Mouse (Mus musculus) midbrain, embryonic 16.5 days (tissue): ENCODE data around the gene Cep41. TPM values are rescaled to one million over a fixed set of nuclear protein-coding genes. Genes with fewer than 3 reads are reported as not detected.

Experiments
- ATAC-seq: fragments of 200-750 bp; cut with Nextera tagmentation; 2 replicates; pipeline ENCODE4 v1.8.0; 2017; ENCODE audit warnings: moderate TSS enrichment
- H3K27ac ChIP-seq: fragments of 300-500 bp; sonication (generic); 2 replicates; pipeline ENCODE4 v1.5.1; 2014; ENCODE audit warnings: mild to moderate bottlenecking, low read length, mixed read lengths
- H3K27me3 ChIP-seq: fragments of 300-500 bp; sonication (generic); 2 replicates; pipeline ENCODE4 v1.6.1; 2014; ENCODE audit warnings: low read depth, low read length, mixed read lengths; ENCODE audit not compliant: control insufficient read depth, insufficient read depth
- H3K36me3 ChIP-seq: fragments of 300-500 bp; sonication (generic); 2 replicates; pipeline ENCODE4 v1.6.1; 2014; ENCODE audit warnings: mild to moderate bottlenecking, low read length, moderate library complexity, mixed read lengths; ENCODE audit not compliant: control insufficient read depth, insufficient read depth
- H3K4me1 ChIP-seq: fragments of 300-500 bp; sonication (generic); 2 replicates; pipeline ENCODE4 v1.6.1; 2014; ENCODE audit warnings: mild to moderate bottlenecking, low read length, mixed read lengths; ENCODE audit not compliant: control insufficient read depth, insufficient read depth
- H3K4me2 ChIP-seq: fragments of 300-500 bp; sonication (generic); 2 replicates; pipeline ENCODE4 v1.6.1; 2014; ENCODE audit warnings: mild to moderate bottlenecking, low read length, mixed read lengths
- H3K4me3 ChIP-seq: fragments of 300-500 bp; sonication (generic); 2 replicates; pipeline ENCODE4 v1.5.1; 2014; ENCODE audit warnings: low read depth, mild to moderate bottlenecking, low read length, moderate library complexity, mixed read lengths
- H3K9ac ChIP-seq: fragments of 300-500 bp; sonication (generic); 2 replicates; pipeline ENCODE4 v1.6.1; 2014; ENCODE audit warnings: low read depth, low read length, mixed read lengths
- H3K9me3 ChIP-seq: fragments of 300-500 bp; sonication (generic); replicated peaks from 2 replicates; pipeline ENCODE4 v1.6.1; 2014; ENCODE audit warnings: mild to moderate bottlenecking, low read length, mixed read lengths; ENCODE audit not compliant: control insufficient read depth, poor library complexity, severe bottlenecking
- WGBS: fragments of 180-500 bp; shearing (Covaris S2); extraction: QIAGEN DNeasy Blood & Tissue Kit; methylation state at CpG from one replicate; pipeline ENCODE4 v1.1.7; 2014; 5-methylcytosine and 5-hydroxymethylcytosine counted together
- polyA plus RNA-seq: library from polyadenylated mRNA; unstranded; fragments of >200 nt; fragmentation: Nextera tagmentation; extraction: Ambion mirVana; gene quantifications from 2 replicates; pipeline ENCODE4 v1.2.1, GENCODE M21; 2015

The Cep41 gene
- polyA plus RNA-seq = 13.2 and 17.1 TPM in 2 replicates

GRCm38 (mm10) chr6:30693350-30693991, at the start of gene Cep41:
Gene Cep41, minus strand, starts transcription at chr6:30693749.
- Histone ChIP-seq H3K27me3 (no peaks in the 10 kb centered on the region), H3K4me1 (peaks cover 14% of the 10 kb centered on the region), H3K4me3 (peak within 1 kb of the TSS; percentile 56), H3K36me3 (no peaks in the 10 kb centered on the region), H3K4me2 (peak within 1 kb of the TSS; percentile 59), H3K9me3 (no peaks in the 10 kb centered on the region), H3K9ac (peak within 1 kb of the TSS; percentile 65), H3K27ac (peak within 1 kb of the TSS; percentile 94)
- under 1% methylated on average over 42 of the region's 52 CpGs for WGBS
- peak; percentile 99 for ATAC-seq

- peak overlapping the region; percentile 65 for H3K4me3 ChIP-seq
- peak overlapping the region; percentile 57 for H3K4me2 ChIP-seq
- peaks cover 19% of the 10 kb centered on the region for H3K36me3 ChIP-seq
- H3K27me3 ChIP-seq = no peaks in the 10 kb centered on the region
- ATAC-seq = no peak
- 52% methylated on average over 10 of the region's 10 CpGs for WGBS
- peaks cover 28% of the 10 kb centered on the region for H3K9me3 ChIP-seq
- peak overlapping the region; percentile 91 for H3K27ac ChIP-seq
- peak overlapping the region; percentile 64 for H3K9ac ChIP-seq
- peaks cover 13% of the 10 kb centered on the region for H3K4me1 ChIP-seq
Measured at GRCm38 (mm10) chr6:30739177-30739747, 45.7 kb upstream of the Cep41 start.

- H3K4me3 ChIP-seq = peak overlapping the region; percentile 65
- peak overlapping the region; percentile 91 for H3K27ac ChIP-seq
- H3K4me2 ChIP-seq = peak overlapping the region; percentile 57
- H3K27me3 ChIP-seq = no peaks in the 10 kb centered on the region
- WGBS = 46% methylated on average over 20 of the region's 20 CpGs
- peaks cover 18% of the 10 kb centered on the region for H3K4me1 ChIP-seq
- peaks cover 13% of the 10 kb centered on the region for H3K36me3 ChIP-seq
- no peak for ATAC-seq
- peak overlapping the region; percentile 84 for H3K9ac ChIP-seq
- peaks cover 28% of the 10 kb centered on the region for H3K9me3 ChIP-seq
Measured at GRCm38 (mm10) chr6:30738464-30739006, 45.0 kb upstream of the Cep41 start.

DNA sequence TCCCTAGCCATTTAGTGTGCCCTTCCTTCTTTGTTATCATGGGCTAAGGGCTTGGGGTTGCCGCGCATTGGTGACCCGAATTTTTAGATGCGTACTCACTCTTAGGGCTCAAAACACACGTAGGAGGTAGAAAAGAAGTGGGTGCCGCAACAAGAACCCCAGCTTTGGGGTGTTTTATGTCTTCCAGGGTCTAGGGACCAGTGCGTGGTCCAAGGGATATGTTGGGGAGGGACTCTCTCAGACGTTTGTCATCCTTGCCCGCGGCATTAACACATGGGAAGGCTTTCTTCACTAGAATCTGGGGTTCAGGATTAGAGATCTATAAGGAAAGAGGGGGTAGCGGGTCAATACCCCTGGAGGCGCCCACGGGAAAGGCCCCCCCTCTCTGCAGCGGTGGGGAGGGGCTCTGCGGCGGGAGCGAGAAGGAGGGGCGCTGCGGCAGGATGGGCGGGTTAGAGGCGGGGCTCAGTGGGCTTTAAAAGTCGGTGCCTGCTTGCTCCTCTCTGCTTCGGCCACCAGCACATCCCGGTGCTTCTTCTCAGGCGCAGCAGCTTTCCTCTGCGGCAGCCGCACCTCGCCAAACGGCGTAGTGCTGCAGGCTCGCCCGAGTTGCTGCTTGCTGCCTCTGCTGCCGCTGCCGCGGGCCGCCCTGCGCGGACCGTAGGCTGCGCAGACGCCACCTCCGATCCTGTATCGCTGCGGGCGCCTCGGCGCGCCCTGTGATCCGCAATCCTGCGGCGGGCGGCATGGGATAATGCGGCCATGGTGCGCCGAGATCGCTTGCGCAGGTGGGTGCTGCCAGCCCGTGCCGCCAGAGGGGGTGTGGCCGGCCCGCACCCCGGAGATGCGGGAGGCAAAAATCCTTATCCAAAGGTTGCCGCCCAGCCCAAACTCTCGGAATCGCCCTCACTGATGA, 44.3 kb upstream of the Cep41 start:
- 51% methylated on average over 63 of the region's 66 CpGs for WGBS
- peak overlapping the region; percentile 65 for H3K4me3 ChIP-seq
- peaks cover 22% of the 10 kb centered on the region for H3K4me1 ChIP-seq
- H3K27ac ChIP-seq = peak overlapping the region; percentile 91
- H3K27me3 ChIP-seq = no peaks in the 10 kb centered on the region
- peaks cover 8% of the 10 kb centered on the region; the same call in 1 of the 2 replicates for H3K36me3 ChIP-seq
- H3K9me3 ChIP-seq = peaks cover 28% of the 10 kb centered on the region
- peak; percentile 74 for ATAC-seq
- peak overlapping the region; percentile 84 for H3K9ac ChIP-seq
- peak overlapping the region; percentile 57 for H3K4me2 ChIP-seq

- Histone ChIP-seq H3K27me3 (no peaks in the 10 kb centered on the region), H3K4me3 (peak overlapping the region; percentile 65), H3K4me1 (peaks cover 22% of the 10 kb centered on the region), H3K36me3 (0 out of 2 replicates have a peak, but pooled peaks cover 3% of the 10 kb centered on the region), H3K4me2 (peak overlapping the region; percentile 57), H3K9ac (peak overlapping the region; percentile 84), H3K27ac (peak overlapping the region; percentile 91), H3K9me3 (peaks cover 28% of the 10 kb centered on the region)
- 50% methylated on average over 29 of the region's 29 CpGs for WGBS
- peak; percentile 82 for ATAC-seq
Measured at GRCm38 (mm10) chr6:30736864-30737547, 43.5 kb upstream of the Cep41 start.

DNA sequence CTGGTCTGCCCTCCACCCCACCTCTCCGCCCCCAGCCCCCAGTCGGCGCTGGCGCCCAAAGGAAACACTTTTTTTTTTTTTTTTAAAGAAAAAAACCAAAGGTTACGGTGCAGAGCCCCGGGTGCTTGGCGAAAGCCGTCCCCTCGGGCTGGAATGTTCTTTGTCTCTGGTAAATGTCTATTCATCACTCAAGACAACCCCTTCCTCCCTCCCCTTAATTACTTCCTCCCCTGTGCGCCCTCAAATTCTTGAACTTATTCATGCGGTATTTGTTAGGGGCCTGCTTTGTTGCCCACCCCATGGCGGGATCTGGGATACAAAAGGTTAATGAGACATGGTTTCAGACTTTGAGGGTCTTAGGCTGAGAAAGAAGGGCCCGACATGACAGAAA, 42.8 kb upstream of the Cep41 start:
- Histone ChIP-seq H3K27ac (peak overlapping the region; percentile 91), H3K27me3 (no peaks in the 10 kb centered on the region), H3K36me3 (0 out of 2 replicates have a peak, but pooled peaks cover 3% of the 10 kb centered on the region), H3K4me2 (peak overlapping the region; percentile 57), H3K9me3 (peaks cover 28% of the 10 kb centered on the region), H3K4me1 (peaks cover 22% of the 10 kb centered on the region), H3K4me3 (no peak overlapping the region; the same call in 1 of the 2 replicates), H3K9ac (peak overlapping the region; percentile 84; the same call in 1 of the 2 replicates)
- no peak for ATAC-seq
- WGBS = 50% methylated on average over 13 of the region's 13 CpGs

- Histone ChIP-seq H3K4me1 (peaks cover 22% of the 10 kb centered on the region), H3K9ac (peak overlapping the region; percentile 1; the same call in 1 of the 2 replicates), H3K4me2 (peak overlapping the region; percentile 57), H3K4me3 (no peak overlapping the region), H3K27ac (peak overlapping the region; percentile 91), H3K9me3 (peaks cover 28% of the 10 kb centered on the region), H3K36me3 (0 out of 2 replicates have a peak, but pooled peaks cover 3% of the 10 kb centered on the region), H3K27me3 (no peaks in the 10 kb centered on the region)
- ATAC-seq = no peak
- WGBS = 52% methylated on average over 15 of the region's 15 CpGs
Measured at GRCm38 (mm10) chr6:30735728-30736371, 42.3 kb upstream of the Cep41 start.
